Mouse (Mus musculus): ENCODE data around the gene Zdhhc7.

Zdhhc7 gene

DNA sequence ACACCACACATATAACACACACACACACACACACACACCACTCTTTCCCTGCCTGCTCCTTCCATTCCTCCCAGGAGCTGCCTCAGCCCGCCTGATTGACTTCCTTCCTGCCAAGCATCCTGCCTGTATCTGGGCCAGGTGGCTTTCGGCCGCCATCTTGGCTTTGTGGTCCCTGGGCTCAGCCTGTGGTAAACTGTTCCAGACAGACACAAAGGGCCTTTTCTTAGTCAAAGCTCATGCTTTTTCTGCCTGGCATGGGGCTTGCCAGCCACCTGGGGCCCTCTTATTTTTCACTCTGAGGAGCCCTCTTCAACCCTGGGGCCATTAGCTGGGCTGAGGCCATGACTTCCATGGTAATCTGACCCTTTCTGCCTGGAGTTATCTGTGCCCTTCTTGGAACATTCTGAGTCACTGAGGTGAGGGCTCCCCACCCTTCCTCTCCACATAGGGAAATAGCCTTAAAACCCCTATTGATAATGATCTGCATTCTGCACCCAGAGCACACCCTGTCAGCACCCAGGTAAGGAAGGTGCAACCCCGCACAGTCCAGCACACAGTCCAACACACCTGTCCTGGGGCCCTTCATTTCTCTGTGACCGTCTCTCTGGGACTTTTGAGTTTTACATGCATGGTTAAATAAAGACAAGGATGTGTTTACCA is 68.6 kb downstream of the Zdhhc7 start:
- no peak for DNase-seq

Measured in right cerebral cortex, adult 18-20 months (tissue).